Mouse (Mus musculus): ENCODE measurements around the gene Nono. TPM values are rescaled to one million over a fixed set of nuclear protein-coding genes. Genes with fewer than 3 reads are reported as not detected.

Nono gene
- polyA plus RNA-seq, 1 experiment: 47.5 TPM

DNA sequence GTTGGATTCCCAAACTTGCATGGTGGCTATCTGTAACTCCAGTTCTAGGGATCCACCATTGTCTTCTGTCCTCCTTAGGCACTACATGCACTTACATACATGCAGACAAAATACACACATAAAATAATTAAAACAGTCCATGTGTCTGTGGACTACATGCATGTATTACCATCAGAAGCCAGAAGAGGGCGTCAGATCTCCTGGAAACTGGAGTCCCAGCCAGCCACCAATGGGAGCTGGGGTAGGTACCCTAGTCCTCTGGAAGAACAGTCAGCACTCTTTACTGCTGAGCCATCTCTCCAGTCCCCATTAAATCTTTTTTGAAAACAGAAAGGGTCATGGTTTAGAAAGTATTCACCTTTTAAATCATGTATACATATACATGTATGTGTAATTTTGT, 1.3 kb upstream of the Nono start:
- TF ChIP-seq POLR2A (IDR thresholded peaks at IDR 0.05; ENCODE audit: low read depth, low read length) (no peak), CTCF (IDR thresholded peaks at IDR 0.05; ENCODE audit: extremely low read depth, insufficient read length, insufficient replicate concordance, low read depth, low read length) (peak; percentile 38; the same call in 1 of the 2 replicates)
- 6% methylated on average over 1 of the region's 1 CpGs for WGBS

DNA sequence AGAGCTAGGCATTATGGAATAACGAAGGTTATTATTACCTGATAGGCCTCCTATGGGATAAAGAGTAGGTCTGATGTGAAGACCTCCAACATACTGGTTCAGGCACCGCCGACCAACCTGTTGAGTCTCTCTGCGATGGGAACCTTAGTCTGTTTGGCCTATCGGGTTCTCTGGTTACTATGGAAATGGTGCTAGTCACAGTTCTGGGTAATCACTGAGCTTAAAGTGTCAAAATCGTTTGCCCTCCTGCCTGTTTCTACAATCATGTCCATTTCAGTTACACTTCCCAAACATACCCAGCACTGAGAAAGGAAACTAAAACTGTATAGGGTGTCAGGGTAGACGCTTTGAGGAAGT, 355 bp upstream of the Nono start:
- H3K36me3 ChIP-seq (ENCODE audit: control insufficient read depth, insufficient read depth, low read length): peaks cover 9% of the 10 kb centered on the region; the same call in 1 of the 2 replicates
- whole genome bisulfite sequencing: 16% methylated on average over 7 of the region's 7 CpGs
- no peaks in the 10 kb centered on the region for H3K27me3 ChIP-seq (ENCODE audit: control insufficient read depth, insufficient read depth, low read length)
- H3K4me1 ChIP-seq (ENCODE audit: control insufficient read depth, insufficient read depth, insufficient read length, low read length): 0 out of 2 replicates have a peak, but pooled peaks cover 1% of the 10 kb centered on the region
- peak overlapping the region; percentile 35; the same call in 1 of the 2 replicates for H3K4me3 ChIP-seq (ENCODE audit: low read depth, low read length)
- H3K27ac ChIP-seq (ENCODE audit: insufficient read depth, low read depth, low read length): peak overlapping the region; percentile 100
- TF ChIP-seq POLR2A (IDR thresholded peaks at IDR 0.05; ENCODE audit: low read depth, low read length) (no peak), CTCF (IDR thresholded peaks at IDR 0.05; ENCODE audit: extremely low read depth, insufficient read length, insufficient replicate concordance, low read depth, low read length) (no peak)

More for the DNA sequence above, 1.3 kb upstream of the Nono start:
- no peak overlapping the region for H3K27ac ChIP-seq (ENCODE audit: insufficient read depth, low read depth, low read length)
- H3K27me3 ChIP-seq (ENCODE audit: control insufficient read depth, insufficient read depth, low read length): no peaks in the 10 kb centered on the region
- H3K4me1 ChIP-seq (ENCODE audit: control insufficient read depth, insufficient read depth, insufficient read length, low read length): 0 out of 2 replicates have a peak, but pooled peaks cover 1% of the 10 kb centered on the region
- H3K36me3 ChIP-seq (ENCODE audit: control insufficient read depth, insufficient read depth, low read length): peaks cover 4% of the 10 kb centered on the region; the same call in 1 of the 2 replicates
- H3K4me3 ChIP-seq (ENCODE audit: low read depth, low read length): no peak overlapping the region

DNA sequence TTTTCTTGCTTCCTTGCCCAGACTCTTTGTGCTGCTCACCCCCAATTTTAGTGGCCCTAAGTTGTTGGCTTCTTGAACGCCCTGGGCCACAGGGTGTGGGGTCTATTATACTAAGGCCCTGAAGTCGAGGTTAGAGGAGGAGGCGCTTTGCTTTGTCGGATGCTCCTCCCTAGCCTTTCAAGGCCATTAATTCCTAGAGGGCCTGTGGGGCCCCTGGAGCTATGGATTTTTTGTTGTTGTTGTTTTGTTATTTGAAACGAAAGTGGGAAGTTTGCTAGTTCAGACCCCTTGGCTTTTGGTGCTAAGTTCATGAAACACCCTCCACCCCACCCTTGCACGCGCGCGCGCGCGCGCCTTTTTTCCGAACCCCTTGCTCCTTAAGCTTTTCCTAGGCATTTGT, 858 bp downstream of the Nono start:
- Histone ChIP-seq H3K27me3 (ENCODE audit: control insufficient read depth, insufficient read depth, low read length) (no peaks in the 10 kb centered on the region), H3K4me1 (ENCODE audit: control insufficient read depth, insufficient read depth, insufficient read length, low read length) (0 out of 2 replicates have a peak, but pooled peaks cover 1% of the 10 kb centered on the region), H3K27ac (ENCODE audit: insufficient read depth, low read depth, low read length) (peak overlapping the region; percentile 77), H3K36me3 (ENCODE audit: control insufficient read depth, insufficient read depth, low read length) (peaks cover 9% of the 10 kb centered on the region; the same call in 1 of the 2 replicates), H3K4me3 (ENCODE audit: low read depth, low read length) (peak overlapping the region; percentile 89)
- no peak for TF ChIP-seq CTCF (IDR thresholded peaks at IDR 0.05; ENCODE audit: extremely low read depth, insufficient read length, insufficient replicate concordance, low read depth, low read length)
- TF ChIP-seq POLR2A (IDR thresholded peaks at IDR 0.05; ENCODE audit: low read depth, low read length): no peak
- WGBS: 21% methylated on average over 14 of the region's 14 CpGs

DNA sequence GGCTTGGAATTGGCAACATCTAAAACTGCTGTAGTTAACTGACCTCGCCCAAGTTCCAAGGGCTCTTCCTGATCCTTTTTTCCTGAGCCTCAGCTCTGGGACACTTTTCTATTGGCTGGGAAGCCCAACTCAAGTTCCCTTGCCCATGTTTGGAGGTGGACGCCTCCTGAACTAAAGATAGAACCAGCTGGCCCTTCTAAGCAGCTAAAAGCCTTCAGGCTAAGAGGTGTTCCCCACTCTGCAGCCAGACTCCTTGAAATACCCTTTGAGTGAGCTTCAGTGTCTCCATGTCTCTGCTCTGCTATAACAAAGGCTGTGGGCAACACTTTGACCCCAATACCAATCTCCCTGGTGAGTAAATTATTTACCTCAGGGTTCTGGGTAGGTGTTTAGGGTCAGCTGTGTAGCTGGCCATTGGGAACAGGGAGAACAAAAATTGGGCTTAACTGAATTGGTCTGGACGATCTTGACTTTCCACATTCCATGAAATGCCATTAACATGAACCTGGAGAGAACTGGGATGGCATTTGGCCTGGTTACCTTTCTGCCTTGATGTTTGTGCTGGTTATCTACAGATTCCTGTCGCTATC, 19.9 kb downstream of the Nono start, which contains the start of gene Itgb1bp2:
TSS of gene Itgb1bp2 (plus strand) at position 203 of the 590 bp plus-strand sequence.
- 67% methylated on average over 4 of the region's 4 CpGs for WGBS
- H3K36me3 ChIP-seq (ENCODE audit: control insufficient read depth, insufficient read depth, low read length): peaks cover 31% of the 10 kb centered on the region

GRCm38 (mm10) chrX:101451147-101451546, 22.0 kb downstream of the Nono start:
- Histone ChIP-seq H3K36me3 (ENCODE audit: control insufficient read depth, insufficient read depth, low read length) (peaks cover 19% of the 10 kb centered on the region), H3K4me1 (ENCODE audit: control insufficient read depth, insufficient read depth, insufficient read length, low read length) (no peaks in the 10 kb centered on the region), H3K27me3 (ENCODE audit: control insufficient read depth, insufficient read depth, low read length) (no peaks in the 10 kb centered on the region), H3K4me3 (ENCODE audit: low read depth, low read length) (no peak overlapping the region), H3K27ac (ENCODE audit: insufficient read depth, low read depth, low read length) (no peak overlapping the region)
- TF ChIP-seq POLR2A (IDR thresholded peaks at IDR 0.05; ENCODE audit: low read depth, low read length): no peak
- no peak for TF ChIP-seq CTCF (IDR thresholded peaks at IDR 0.05; ENCODE audit: extremely low read depth, insufficient read length, insufficient replicate concordance, low read depth, low read length)
- WGBS: 38% methylated on average over 1 of the region's 1 CpGs

More for the DNA sequence above, 19.9 kb downstream of the Nono start, which contains the start of gene Itgb1bp2:
- TF ChIP-seq POLR2A (IDR thresholded peaks at IDR 0.05; ENCODE audit: low read depth, low read length): no peak
- no peak for TF ChIP-seq CTCF (IDR thresholded peaks at IDR 0.05; ENCODE audit: extremely low read depth, insufficient read length, insufficient replicate concordance, low read depth, low read length)
- Histone ChIP-seq H3K27ac (ENCODE audit: insufficient read depth, low read depth, low read length) (no peak within 1 kb of the TSS), H3K4me3 (ENCODE audit: low read depth, low read length) (no peak within 1 kb of the TSS), H3K4me1 (ENCODE audit: control insufficient read depth, insufficient read depth, insufficient read length, low read length) (no peaks in the 10 kb centered on the region), H3K27me3 (ENCODE audit: control insufficient read depth, insufficient read depth, low read length) (no peaks in the 10 kb centered on the region)

GRCm38 (mm10) chrX:101451591-101451990, 22.5 kb downstream of the Nono start:
- Histone ChIP-seq H3K27ac (ENCODE audit: insufficient read depth, low read depth, low read length) (no peak overlapping the region), H3K36me3 (ENCODE audit: control insufficient read depth, insufficient read depth, low read length) (peaks cover 15% of the 10 kb centered on the region), H3K4me1 (ENCODE audit: control insufficient read depth, insufficient read depth, insufficient read length, low read length) (no peaks in the 10 kb centered on the region), H3K27me3 (ENCODE audit: control insufficient read depth, insufficient read depth, low read length) (no peaks in the 10 kb centered on the region), H3K4me3 (ENCODE audit: low read depth, low read length) (no peak overlapping the region)
- TF ChIP-seq CTCF (IDR thresholded peaks at IDR 0.05; ENCODE audit: extremely low read depth, insufficient read length, insufficient replicate concordance, low read depth, low read length): no peak
- no peak for TF ChIP-seq POLR2A (IDR thresholded peaks at IDR 0.05; ENCODE audit: low read depth, low read length)
- 68% methylated on average over 3 of the region's 3 CpGs for WGBS

DNA sequence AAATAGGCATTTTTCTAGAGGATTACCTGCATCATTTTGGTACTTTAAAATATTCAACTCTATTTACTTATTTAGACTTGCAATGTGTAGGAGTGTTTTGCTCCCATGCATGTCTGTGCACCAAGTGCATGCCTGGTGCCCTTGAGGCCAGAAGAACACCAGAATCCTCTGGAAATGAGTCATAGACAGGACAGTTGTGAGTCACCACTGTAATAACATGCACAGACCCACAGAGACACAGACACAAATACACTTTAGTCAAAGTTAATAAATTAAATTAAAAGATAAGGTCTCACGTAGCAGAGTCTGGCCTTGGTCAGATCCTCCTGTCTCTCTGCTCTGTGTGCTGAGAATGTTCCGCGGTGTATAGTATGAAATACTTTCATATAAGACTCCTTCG, 43.1 kb downstream of the Nono start:
- H3K36me3 ChIP-seq (ENCODE audit: control insufficient read depth, insufficient read depth, low read length): no peaks in the 10 kb centered on the region
- WGBS: 88% methylated on average over 4 of the region's 4 CpGs
- H3K27ac ChIP-seq (ENCODE audit: insufficient read depth, low read depth, low read length): no peak overlapping the region
- no peaks in the 10 kb centered on the region for H3K4me1 ChIP-seq (ENCODE audit: control insufficient read depth, insufficient read depth, insufficient read length, low read length)
- H3K4me3 ChIP-seq (ENCODE audit: low read depth, low read length): no peak overlapping the region
- no peaks in the 10 kb centered on the region for H3K27me3 ChIP-seq (ENCODE audit: control insufficient read depth, insufficient read depth, low read length)
- TF ChIP-seq POLR2A (IDR thresholded peaks at IDR 0.05; ENCODE audit: low read depth, low read length) (no peak), CTCF (IDR thresholded peaks at IDR 0.05; ENCODE audit: extremely low read depth, insufficient read length, insufficient replicate concordance, low read depth, low read length) (no peak)
